Mouse (Mus musculus): ENCODE results near the gene Ankrd36. TPM values are rescaled to one million over a fixed set of nuclear protein-coding genes. Genes with fewer than 3 reads are reported as not detected.

Ankrd36 gene
- 2.4 and 3.7 TPM in 2 replicates for polyA plus RNA-seq (2015; fragmentation: Nextera tagmentation; extraction: Ambion mirVana)

GRCm38 (mm10) chr11:5569474-5569873 lies at the start of gene Ankrd36:
Ankrd36 (plus strand) TSS chr11:5569684.

GRCm38 (mm10) chr11:5520412-5521265 lies 48.8 kb upstream of the Ankrd36 start, which contains the start of gene Xbp1:
Xbp1 (plus strand) TSS chr11:5520659.

GRCm38 (mm10) chr11:5541799-5542481 lies 27.5 kb upstream of the Ankrd36 start, which contains the start of gene Ccdc117:
Ccdc117 (minus strand) TSS chr11:5542187.

GRCm38 (mm10) chr11:5715630-5716105 lies 146.2 kb downstream of the Ankrd36 start, which contains the start of gene Mrps24:
Mrps24 (minus strand) TSS chr11:5715680.

Other genes with a start within 250 kb of the Ankrd36 start
- 2.6 and 2.7 TPM in 2 replicates for gene Znrf3, start 124.8 kb upstream of the Ankrd36 start, polyA plus RNA-seq (2015; fragmentation: Nextera tagmentation; extraction: Ambion mirVana)
- 75.9 and 90.7 TPM in 2 replicates for gene Xbp1, start 49.0 kb upstream of the Ankrd36 start, polyA plus RNA-seq (2015; fragmentation: Nextera tagmentation; extraction: Ambion mirVana)
- gene Ccdc117, start 27.5 kb upstream of the Ankrd36 start, polyA plus RNA-seq (2015; fragmentation: Nextera tagmentation; extraction: Ambion mirVana), result 8.5 and 9.0 TPM in 2 replicates
- 184 and 187 TPM in 2 replicates for gene Mrps24, start 146.0 kb downstream of the Ankrd36 start, polyA plus RNA-seq (2015; fragmentation: Nextera tagmentation; extraction: Ambion mirVana)
- 10.3 and 13.3 TPM in 2 replicates for gene Urgcp, start 192.7 kb downstream of the Ankrd36 start, polyA plus RNA-seq (2015; fragmentation: Nextera tagmentation; extraction: Ambion mirVana)
- 58.9 and 61.8 TPM in 2 replicates for gene Dbnl, start 218.8 kb downstream of the Ankrd36 start, polyA plus RNA-seq (2015; fragmentation: Nextera tagmentation; extraction: Ambion mirVana)
- 0.89 and 1.2 TPM in 2 replicates for gene Pgam2, start 234.0 kb downstream of the Ankrd36 start, polyA plus RNA-seq (2015; fragmentation: Nextera tagmentation; extraction: Ambion mirVana)

Data from spleen, postnatal 0 days (tissue).